Mouse (Mus musculus): Measurements from ENCODE around the gene Siglece. TPM values are rescaled to one million over a fixed set of nuclear protein-coding genes. Genes with fewer than 3 reads are reported as not detected.
A peak's percentile ranks its signal among the peaks of the same experiment; 100 is the strongest.

Gene Siglece
- polyA plus RNA-seq, 1 experiment from 2014 or later, result 0.62 TPM

DNA sequence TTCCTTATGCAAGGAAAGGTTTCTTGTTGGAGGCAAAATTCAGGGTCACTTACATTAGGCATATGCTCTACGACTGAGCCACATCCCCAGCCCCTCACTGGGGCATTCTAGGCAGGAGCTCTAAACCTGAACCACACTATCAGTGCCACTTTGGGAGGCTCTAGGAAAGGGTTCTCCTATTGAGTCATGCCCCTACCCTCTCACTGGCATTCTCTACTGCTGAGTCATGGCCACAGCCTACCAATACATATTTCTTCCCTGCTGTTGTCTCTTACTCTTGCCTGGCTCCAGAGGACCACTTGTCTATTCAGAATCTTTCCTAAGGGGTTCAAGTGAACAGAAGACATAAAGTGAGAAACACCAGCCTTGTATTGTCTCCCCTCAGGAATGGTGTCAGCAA lies 2.8 kb upstream of the Siglece start:
- ATAC-seq (ENCODE audit: low FRiP score, low read depth), result no peak
- H3K4me1 ChIP-seq, result no peaks in the 10 kb centered on the region
- WGBS, result 94% methylated on average over 1 of the region's 1 CpGs
- H3K36me3 ChIP-seq, result no peaks in the 10 kb centered on the region
- H3K4me3 ChIP-seq, result no peak overlapping the region
- H3K27ac ChIP-seq, result no peak overlapping the region
- no peak overlapping the region for H3K9ac ChIP-seq
- H3K9me3 ChIP-seq, result no peaks in the 10 kb centered on the region
- no peaks in the 10 kb centered on the region for H3K27me3 ChIP-seq
- H3K4me2 ChIP-seq (replicated peaks), result no peak overlapping the region

DNA sequence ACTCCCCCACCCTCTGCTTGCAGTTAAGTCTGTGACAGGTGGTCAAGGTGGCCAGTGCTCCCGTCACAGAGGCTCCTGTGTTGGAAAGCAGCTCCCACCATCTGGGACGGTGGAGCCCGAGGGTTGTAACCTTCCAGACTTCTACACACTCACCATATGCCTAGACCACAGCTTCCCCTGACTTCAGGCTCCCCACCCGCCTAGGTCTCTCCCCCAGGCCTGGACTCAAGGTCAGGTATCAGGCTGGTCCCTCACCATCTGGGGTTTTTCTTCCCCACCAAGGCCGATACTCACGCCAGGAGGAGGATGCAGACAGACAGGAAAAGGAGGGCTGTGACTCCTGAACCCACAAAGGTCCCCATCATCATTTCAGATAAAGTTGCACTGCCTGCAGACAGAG lies 3.7 kb downstream of the Siglece start:
- no peak overlapping the region for H3K4me2 ChIP-seq (replicated peaks)
- no peak for ATAC-seq (ENCODE audit: low FRiP score, low read depth)
- no peak overlapping the region for H3K9ac ChIP-seq
- no peak overlapping the region for H3K27ac ChIP-seq
- 0 out of 2 replicates have a peak, but pooled peaks cover 3% of the 10 kb centered on the region for H3K9me3 ChIP-seq
- H3K36me3 ChIP-seq, result no peaks in the 10 kb centered on the region
- no peaks in the 10 kb centered on the region for H3K4me1 ChIP-seq
- no peak overlapping the region for H3K4me3 ChIP-seq
- 61% methylated on average over 6 of the region's 6 CpGs for WGBS
- H3K27me3 ChIP-seq, result no peaks in the 10 kb centered on the region

DNA sequence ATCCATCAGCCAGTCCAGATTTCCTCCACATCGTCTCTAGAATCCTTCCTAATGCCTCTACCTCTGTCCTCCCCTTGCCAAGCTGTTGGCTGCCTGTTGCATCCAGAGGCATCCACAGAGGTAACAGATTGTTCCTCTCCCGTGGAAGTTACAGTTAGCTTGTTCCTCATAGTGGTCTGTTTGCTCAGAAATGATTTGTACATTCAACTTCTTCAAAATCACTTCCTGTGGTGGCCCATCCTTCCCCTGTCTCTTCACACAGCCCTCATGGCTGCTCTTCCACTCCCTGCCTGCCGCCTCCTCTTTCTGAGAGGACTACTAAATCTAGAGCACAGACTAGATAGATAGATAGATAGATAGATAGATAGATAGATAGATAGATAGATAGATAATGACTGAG lies 5.4 kb downstream of the Siglece start:
- Histone ChIP-seq H3K27me3 (no peaks in the 10 kb centered on the region), H3K9me3 (0 out of 2 replicates have a peak, but pooled peaks cover 4% of the 10 kb centered on the region), H3K36me3 (no peaks in the 10 kb centered on the region), H3K4me1 (no peaks in the 10 kb centered on the region), H3K27ac (no peak overlapping the region), H3K4me2 (replicated peaks) (no peak overlapping the region), H3K4me3 (no peak overlapping the region), H3K9ac (no peak overlapping the region)
- 73% methylated on average over 3 of the region's 3 CpGs for WGBS
- ATAC-seq (ENCODE audit: low FRiP score, low read depth), result no peak

DNA sequence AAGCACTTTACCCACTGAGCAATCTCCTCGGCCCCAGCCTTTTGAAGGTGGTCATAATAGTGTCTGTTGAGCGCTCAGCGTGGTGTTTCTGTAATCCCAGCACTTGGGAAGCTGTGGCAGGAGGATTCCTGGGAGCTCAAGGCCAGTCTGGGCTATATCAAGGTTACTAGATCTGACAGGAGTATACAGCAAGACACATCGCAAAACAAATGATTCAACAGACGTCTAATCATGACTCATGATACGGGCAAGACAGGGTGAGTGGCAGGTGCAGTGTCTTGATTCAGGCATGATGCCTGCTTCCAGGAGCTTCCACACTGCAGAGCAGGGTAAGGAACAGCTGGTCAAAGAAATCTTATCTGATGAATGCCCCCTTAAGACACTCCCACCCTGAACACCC lies 7.3 kb downstream of the Siglece start:
- 82% methylated on average over 6 of the region's 6 CpGs for WGBS
- H3K27ac ChIP-seq, result no peak overlapping the region

DNA sequence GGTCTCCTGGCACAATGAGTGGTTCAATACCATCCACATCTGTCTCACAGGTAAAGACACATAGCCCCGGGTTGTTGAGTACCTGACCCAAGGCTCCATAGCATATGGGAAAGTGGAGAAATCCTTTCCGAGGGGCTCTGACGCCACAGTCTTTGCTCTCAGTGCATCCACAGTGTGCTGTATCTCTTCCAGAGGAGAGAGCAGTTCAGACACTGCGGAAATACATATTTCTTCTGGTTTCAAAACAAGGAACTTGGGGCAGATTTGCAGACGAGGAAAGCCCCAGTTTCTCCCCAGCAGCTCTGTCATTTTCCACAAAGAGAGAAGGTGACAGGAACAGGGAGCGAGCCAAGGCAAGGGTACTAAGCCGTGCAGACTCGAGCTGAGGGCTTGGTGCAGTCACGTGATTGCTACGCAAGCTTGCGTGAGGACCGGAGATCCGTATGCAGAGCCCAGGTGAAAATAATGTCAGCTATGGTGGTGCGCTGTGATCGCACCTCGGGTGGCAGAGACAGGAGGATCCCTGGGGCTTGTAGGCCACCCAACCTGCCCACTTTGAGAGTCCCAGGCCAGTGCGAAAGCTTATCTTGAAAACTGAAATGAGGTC lies 16.8 kb downstream of the Siglece start:
- no peak for ATAC-seq (ENCODE audit: low FRiP score, low read depth)
- WGBS, result 77% methylated on average over 17 of the region's 17 CpGs
- H3K27ac ChIP-seq, result no peak overlapping the region
- no peaks in the 10 kb centered on the region for H3K4me1 ChIP-seq
- no peak overlapping the region for H3K4me3 ChIP-seq
- H3K9me3 ChIP-seq, result 0 out of 2 replicates have a peak, but pooled peaks cover 7% of the 10 kb centered on the region
- no peak overlapping the region for H3K4me2 ChIP-seq (replicated peaks)
- H3K27me3 ChIP-seq, result no peaks in the 10 kb centered on the region
- H3K36me3 ChIP-seq, result no peaks in the 10 kb centered on the region
- H3K9ac ChIP-seq, result no peak overlapping the region

More for the DNA sequence above, 7.3 kb downstream of the Siglece start:
- 0 out of 2 replicates have a peak, but pooled peaks cover 4% of the 10 kb centered on the region for H3K9me3 ChIP-seq
- H3K27me3 ChIP-seq, result no peaks in the 10 kb centered on the region
- no peak overlapping the region for H3K4me3 ChIP-seq
- ATAC-seq (ENCODE audit: low FRiP score, low read depth), result no peak
- no peaks in the 10 kb centered on the region for H3K36me3 ChIP-seq
- H3K9ac ChIP-seq, result no peak overlapping the region
- no peaks in the 10 kb centered on the region for H3K4me1 ChIP-seq
- H3K4me2 ChIP-seq (replicated peaks), result no peak overlapping the region

GRCm38 (mm10) chr7:43642587-43642986 lies 17.4 kb downstream of the Siglece start:
- Histone ChIP-seq H3K9ac (no peak overlapping the region), H3K4me3 (no peak overlapping the region), H3K27me3 (no peaks in the 10 kb centered on the region), H3K4me1 (no peaks in the 10 kb centered on the region), H3K36me3 (no peaks in the 10 kb centered on the region), H3K27ac (no peak overlapping the region), H3K9me3 (0 out of 2 replicates have a peak, but pooled peaks cover 7% of the 10 kb centered on the region), H3K4me2 (replicated peaks) (no peak overlapping the region)
- ATAC-seq (ENCODE audit: low FRiP score, low read depth), result no peak
- WGBS, result 85% methylated on average over 5 of the region's 5 CpGs

GRCm38 (mm10) chr7:43637118-43637517 lies 22.8 kb downstream of the Siglece start:
- no peak overlapping the region for H3K9ac ChIP-seq
- WGBS, result 86% methylated on average over 1 of the region's 1 CpGs

GRCm38 (mm10) chr7:43636194-43636593 lies 23.8 kb downstream of the Siglece start:
- H3K36me3 ChIP-seq, result no peaks in the 10 kb centered on the region
- WGBS, result 58% methylated on average over 2 of the region's 2 CpGs
- H3K4me3 ChIP-seq, result no peak overlapping the region
- H3K4me2 ChIP-seq (replicated peaks), result no peak overlapping the region
- H3K27me3 ChIP-seq, result no peaks in the 10 kb centered on the region
- no peaks in the 10 kb centered on the region for H3K9me3 ChIP-seq
- no peak overlapping the region for H3K27ac ChIP-seq
- ATAC-seq (ENCODE audit: low FRiP score, low read depth), result no peak
- H3K4me1 ChIP-seq, result no peaks in the 10 kb centered on the region
- H3K9ac ChIP-seq, result no peak overlapping the region

More at GRCm38 (mm10) chr7:43637118-43637517, 22.8 kb downstream of the Siglece start:
- Histone ChIP-seq H3K4me1 (no peaks in the 10 kb centered on the region), H3K4me3 (no peak overlapping the region), H3K9me3 (no peaks in the 10 kb centered on the region), H3K4me2 (replicated peaks) (no peak overlapping the region), H3K36me3 (no peaks in the 10 kb centered on the region), H3K27ac (no peak overlapping the region), H3K27me3 (no peaks in the 10 kb centered on the region)
- ATAC-seq (ENCODE audit: low FRiP score, low read depth), result no peak

- H3K9me3 ChIP-seq, result no peaks in the 10 kb centered on the region
- no peaks in the 10 kb centered on the region for H3K27me3 ChIP-seq
- no peak for ATAC-seq (ENCODE audit: low FRiP score, low read depth)
- no peak within 1 kb of the TSS for H3K4me2 ChIP-seq (replicated peaks)
- H3K27ac ChIP-seq, result no peak within 1 kb of the TSS
- 63% methylated on average over 6 of the region's 6 CpGs for WGBS
- H3K9ac ChIP-seq, result no peak within 1 kb of the TSS
- H3K36me3 ChIP-seq, result no peaks in the 10 kb centered on the region
- H3K4me1 ChIP-seq, result no peaks in the 10 kb centered on the region
- no peak within 1 kb of the TSS for H3K4me3 ChIP-seq
Measured at GRCm38 (mm10) chr7:43634500-43634899, 25.5 kb downstream of the Siglece start, which contains the start of gene Ceacam18. Gene Ceacam18 (plus strand): TSS chr7:43634707.

DNA sequence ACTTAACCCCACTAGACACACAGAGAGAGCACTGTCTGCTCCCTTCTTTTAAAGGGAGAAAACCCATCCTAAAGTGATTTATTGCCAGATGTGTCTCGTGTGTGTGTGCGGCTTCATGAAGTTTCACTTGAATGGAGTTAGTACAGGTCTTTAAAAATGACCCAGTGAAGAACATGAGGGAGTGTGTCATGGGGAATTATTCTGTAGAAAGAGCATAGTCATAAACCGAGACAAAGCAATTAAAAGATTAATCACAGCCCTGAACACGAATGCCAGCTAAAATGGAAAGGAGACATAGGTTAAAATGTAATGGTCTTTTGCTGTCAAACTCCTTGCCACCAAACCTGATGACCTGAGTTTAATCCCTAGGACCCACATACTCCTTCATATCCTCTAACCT lies 26.0 kb downstream of the Siglece start:
- WGBS, result 66% methylated on average over 4 of the region's 4 CpGs
- Histone ChIP-seq H3K4me3 (no peak overlapping the region), H3K36me3 (no peaks in the 10 kb centered on the region), H3K27ac (no peak overlapping the region), H3K9ac (no peak overlapping the region), H3K4me1 (no peaks in the 10 kb centered on the region), H3K9me3 (no peaks in the 10 kb centered on the region), H3K4me2 (replicated peaks) (no peak overlapping the region), H3K27me3 (no peaks in the 10 kb centered on the region)
- no peak for ATAC-seq (ENCODE audit: low FRiP score, low read depth)

- 81% methylated on average over 8 of the region's 8 CpGs for WGBS
- Histone ChIP-seq H3K9me3 (no peaks in the 10 kb centered on the region), H3K4me3 (no peak overlapping the region), H3K27ac (no peak overlapping the region), H3K4me1 (no peaks in the 10 kb centered on the region), H3K27me3 (no peaks in the 10 kb centered on the region), H3K9ac (no peak overlapping the region), H3K4me2 (replicated peaks) (no peak overlapping the region), H3K36me3 (no peaks in the 10 kb centered on the region)
- no peak for ATAC-seq (ENCODE audit: low FRiP score, low read depth)
Measured at GRCm38 (mm10) chr7:43625794-43626422, 34.1 kb downstream of the Siglece start.

DNA sequence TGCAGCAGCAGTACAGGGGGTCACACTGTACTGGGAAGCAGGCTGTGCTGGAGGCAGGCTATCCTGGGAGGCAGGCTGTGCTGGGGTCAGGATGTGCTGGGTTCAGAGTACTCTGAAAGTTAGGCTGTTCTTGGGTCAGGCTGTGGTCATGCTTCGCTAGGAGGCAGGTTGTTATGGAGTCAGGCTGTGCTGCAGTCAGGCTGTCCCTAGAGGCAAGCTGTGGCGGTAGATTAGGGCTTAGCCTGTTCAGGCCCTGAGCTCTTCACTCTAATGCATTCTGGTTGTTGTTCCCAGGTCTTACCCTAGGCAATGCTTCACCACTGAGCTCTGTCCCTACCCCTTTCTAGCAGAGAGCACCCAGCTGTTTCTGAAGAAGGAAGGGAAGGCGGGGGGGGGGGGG lies 34.9 kb downstream of the Siglece start:
- 47% methylated on average over 2 of the region's 3 CpGs for WGBS
- Histone ChIP-seq H3K27me3 (no peaks in the 10 kb centered on the region), H3K36me3 (no peaks in the 10 kb centered on the region), H3K4me1 (no peaks in the 10 kb centered on the region), H3K4me2 (replicated peaks) (no peak overlapping the region), H3K9me3 (no peaks in the 10 kb centered on the region), H3K4me3 (no peak overlapping the region), H3K27ac (no peak overlapping the region), H3K9ac (no peak overlapping the region)
- no peak for ATAC-seq (ENCODE audit: low FRiP score, low read depth)

DNA sequence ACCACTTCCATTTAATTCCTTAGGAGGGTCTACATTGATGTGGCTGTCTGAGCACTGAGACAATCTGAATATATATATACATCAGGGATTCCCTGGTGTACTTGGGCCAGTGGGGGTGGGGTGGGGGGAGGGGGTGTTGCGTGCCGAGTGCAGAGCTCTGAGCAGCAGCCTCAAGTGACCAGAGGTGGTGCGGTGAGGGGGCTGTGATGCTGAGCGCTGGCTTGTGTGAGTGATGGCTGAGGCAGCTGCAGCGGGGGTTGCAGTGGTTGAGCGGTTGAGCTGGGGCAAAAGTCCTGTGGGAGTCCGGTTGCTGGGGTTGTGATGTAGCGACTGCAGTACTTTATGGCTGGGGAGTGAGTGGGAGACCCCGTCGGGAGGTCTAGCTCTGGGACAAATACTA lies 36.1 kb downstream of the Siglece start:
- no peak; the same call in 1 of the 2 replicates for ATAC-seq (ENCODE audit: low FRiP score, low read depth)
- Histone ChIP-seq H3K4me1 (no peaks in the 10 kb centered on the region), H3K36me3 (no peaks in the 10 kb centered on the region), H3K9me3 (no peaks in the 10 kb centered on the region), H3K27ac (no peak overlapping the region), H3K4me2 (replicated peaks) (peak overlapping the region; percentile 38), H3K4me3 (no peak overlapping the region), H3K27me3 (no peaks in the 10 kb centered on the region), H3K9ac (no peak overlapping the region)
- WGBS, result 10% methylated on average over 10 of the region's 10 CpGs
